8 mouse cellular contexts compared by ENCODE assay signal in genomic region chr13:91807155-91807839, GRCm38 (mm10). TPM values are rescaled to one million over a fixed set of nuclear protein-coding genes. Genes with fewer than 3 reads are reported as not detected.
DNase-seq lines count a peak whose midpoint lies in the region; ATAC-seq lines count a peak whose summit lies in the region.

Gene Zcchc9 (minus strand): TSS chr13:91807705.

- ATAC-seq in hindbrain, embryonic 12.5 days (ENCODE audit: low FRiP score) = peak; percentile 99

- peak within 1 kb of the TSS; percentile 78 for H3K4me3 ChIP-seq in hindbrain, embryonic 12.5 days

- no peaks in the 10 kb centered on the region for H3K27me3 ChIP-seq in hindbrain, embryonic 12.5 days

- peak within 1 kb of the TSS; percentile 69 for H3K4me2 ChIP-seq in hindbrain, embryonic 12.5 days (replicated peaks)

- H3K9ac ChIP-seq in hindbrain, embryonic 12.5 days = peak within 1 kb of the TSS; percentile 96

- H3K27ac ChIP-seq in hindbrain, embryonic 12.5 days = peak within 1 kb of the TSS; percentile 95

- DNase-seq in Muller cell, postnatal 12 days (ENCODE audit: inconsistent ontology term) = peak; percentile 90
- DNase-seq in cerebellum, adult 9-11 months = peak; percentile 92
- DNase-seq in frontal cortex, postnatal 10 days (ENCODE audit: low spot score in 2 of 2) = peak; percentile 81 to 89
- DNase-seq in layer of hippocampus, postnatal 14 days (ENCODE audit: low spot score in 2 of 2) = peak; percentile 91 to 94
- peak; percentile 87 for DNase-seq in lung, postnatal 14 days
- DNase-seq in retina, adult 2 months (ENCODE audit: low read depth, low spot score) = peak; percentile 88
- DNase-seq in thymus, postnatal 36 days = peak; percentile 83 to 88

- peaks cover 16% of the 10 kb centered on the region for H3K36me3 ChIP-seq in hindbrain, embryonic 12.5 days

- peaks cover 6% of the 10 kb centered on the region for H3K4me1 ChIP-seq in hindbrain, embryonic 12.5 days

- under 1% methylated on average over 50 of the region's 50 CpGs for WGBS in hindbrain, embryonic 12.5 days

- H3K9me3 ChIP-seq in hindbrain, embryonic 12.5 days (replicated peaks) = no peaks in the 10 kb centered on the region

RNA-seq across cellular contexts. Expression of gene Zcchc9, which starts in this region (rescaled TPM):
- 25.8 and 27.4 TPM in 2 replicates for polyA plus RNA-seq in hindbrain, embryonic 12.5 days (2016; fragmentation: Nextera tagmentation; extraction: Ambion mirVana)
- 10 to 100 TPM; 15.8 to 16.0 TPM for total RNA-seq in layer of hippocampus, postnatal 14 days (2021)

Comparison
In these comparisons a context has a peak if more than half of its experiments do, and no peak if none do; other contexts are left out.
1. Peak in every context shown above with its lines: DNase-seq, ATAC-seq, H3K4me3 ChIP-seq and H3K27ac ChIP-seq.